Mouse (Mus musculus) neural tube, embryonic 13.5 days (tissue): Measurements from ENCODE around the gene Ryr2. TPM values are rescaled to one million over a fixed set of nuclear protein-coding genes. Genes with fewer than 3 reads are reported as not detected.

ENCODE experiments used
- ATAC-seq: fragments of 200-750 bp; cut with Nextera tagmentation; 2 replicates; pipeline ENCODE4 v1.8.0; 2017; ENCODE audit warnings: low read depth, mild to moderate bottlenecking, moderate TSS enrichment, moderate library complexity
- H3K27ac ChIP-seq: fragments of 300-500 bp; sonication (generic); replicated peaks from 2 replicates; pipeline ENCODE4 v1.5.1; 2015; ENCODE audit warnings: moderate library complexity, mild to moderate bottlenecking, inconsistent platforms
- H3K27me3 ChIP-seq: fragments of 300-500 bp; sonication (generic); 2 replicates; pipeline ENCODE4 v1.6.1; 2015; ENCODE audit warnings: mild to moderate bottlenecking, inconsistent platforms
- H3K36me3 ChIP-seq: fragments of 300-500 bp; sonication (generic); 2 replicates; pipeline ENCODE4 v1.6.1; 2015; ENCODE audit warnings: mild to moderate bottlenecking, inconsistent platforms
- H3K4me1 ChIP-seq: fragments of 300-500 bp; sonication (generic); replicated peaks from 2 replicates; pipeline ENCODE4 v1.6.1; 2015; ENCODE audit warnings: inconsistent platforms
- H3K4me2 ChIP-seq: fragments of 300-500 bp; sonication (generic); 2 replicates; pipeline ENCODE4 v1.6.1; 2015; ENCODE audit warnings: inconsistent platforms, mild to moderate bottlenecking, moderate library complexity
- H3K4me3 ChIP-seq: fragments of 300-500 bp; sonication (generic); 2 replicates; pipeline ENCODE4 v1.5.1; 2015; ENCODE audit warnings: mild to moderate bottlenecking, inconsistent platforms
- H3K9ac ChIP-seq: fragments of 300-500 bp; sonication (generic); 2 replicates; pipeline ENCODE4 v1.6.1; 2015; ENCODE audit warnings: moderate library complexity, mild to moderate bottlenecking, inconsistent platforms
- H3K9me3 ChIP-seq: fragments of 300-500 bp; sonication (generic); 2 replicates; pipeline ENCODE4 v1.6.1; 2016; ENCODE audit warnings: inconsistent platforms
- WGBS: fragments of 180-500 bp; shearing (Covaris S2); methylation state at CpG from one replicate; pipeline ENCODE4 v1.1.7; 2015; 5-methylcytosine and 5-hydroxymethylcytosine counted together
- polyA plus RNA-seq: library from polyadenylated mRNA; unstranded; fragments of >200 nt; fragmentation: Nextera tagmentation; extraction: Ambion mirVana; gene quantifications from 2 replicates; pipeline ENCODE4 v1.2.1, GENCODE M21; 2015

Gene Ryr2
- polyA plus RNA-seq, 1 experiment from 2014 or later: 1.9 TPM

DNA sequence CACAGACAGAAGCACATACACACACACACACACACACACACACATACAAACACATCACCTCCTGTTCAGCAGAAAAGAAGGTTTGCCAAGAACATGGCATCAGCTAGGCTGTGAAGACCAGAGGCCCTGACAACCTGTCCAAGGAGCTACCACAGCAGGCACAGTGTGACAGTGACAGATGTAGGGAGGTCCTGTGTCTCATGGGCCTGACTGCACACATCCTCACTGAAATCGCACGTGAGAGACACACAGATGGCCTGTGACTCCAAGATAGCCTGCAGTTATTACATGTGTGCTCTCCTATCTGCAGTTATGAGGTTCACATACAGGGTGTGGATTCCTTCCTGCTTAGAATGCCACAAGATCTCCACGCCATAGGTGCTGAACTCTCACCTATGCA lies 182.0 kb downstream of the Ryr2 start:
- no peak for ATAC-seq
- H3K9ac ChIP-seq: no peak overlapping the region
- H3K4me2 ChIP-seq: no peak overlapping the region
- H3K9me3 ChIP-seq: no peaks in the 10 kb centered on the region
- 79% methylated on average over 3 of the region's 3 CpGs for WGBS
- H3K36me3 ChIP-seq: no peaks in the 10 kb centered on the region
- H3K27ac ChIP-seq: no peak overlapping the region
- H3K4me3 ChIP-seq: no peak overlapping the region
- H3K4me1 ChIP-seq: 0 out of 2 replicates have a peak, but pooled peaks cover 5% of the 10 kb centered on the region
- no peaks in the 10 kb centered on the region for H3K27me3 ChIP-seq

DNA sequence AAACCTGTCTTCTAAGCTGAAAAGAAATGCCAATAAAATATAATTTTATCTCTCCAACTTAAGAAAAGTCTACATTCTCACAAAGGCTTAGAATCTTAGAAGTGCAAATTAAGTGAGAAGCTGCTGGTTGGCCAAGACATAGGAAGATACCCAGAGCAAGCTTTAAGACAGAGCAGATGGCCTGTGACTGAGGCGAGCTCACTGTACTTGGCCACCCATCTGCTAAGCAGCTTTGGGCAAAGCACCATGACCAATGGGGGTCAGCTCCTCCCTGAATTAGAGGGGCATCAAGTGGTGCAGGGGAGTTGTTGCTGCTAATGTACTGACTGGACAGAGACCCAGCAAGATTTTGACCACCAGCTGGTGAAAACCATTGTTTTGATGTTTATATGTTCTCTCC lies 186.2 kb downstream of the Ryr2 start:
- WGBS: 71% methylated on average over 1 of the region's 1 CpGs
- H3K9me3 ChIP-seq: no peaks in the 10 kb centered on the region
- no peak overlapping the region for H3K9ac ChIP-seq
- ATAC-seq: no peak
- no peak overlapping the region for H3K4me2 ChIP-seq
- H3K27ac ChIP-seq: no peak overlapping the region
- no peaks in the 10 kb centered on the region for H3K27me3 ChIP-seq
- no peaks in the 10 kb centered on the region for H3K4me1 ChIP-seq
- H3K36me3 ChIP-seq: no peaks in the 10 kb centered on the region
- H3K4me3 ChIP-seq: no peak overlapping the region

DNA sequence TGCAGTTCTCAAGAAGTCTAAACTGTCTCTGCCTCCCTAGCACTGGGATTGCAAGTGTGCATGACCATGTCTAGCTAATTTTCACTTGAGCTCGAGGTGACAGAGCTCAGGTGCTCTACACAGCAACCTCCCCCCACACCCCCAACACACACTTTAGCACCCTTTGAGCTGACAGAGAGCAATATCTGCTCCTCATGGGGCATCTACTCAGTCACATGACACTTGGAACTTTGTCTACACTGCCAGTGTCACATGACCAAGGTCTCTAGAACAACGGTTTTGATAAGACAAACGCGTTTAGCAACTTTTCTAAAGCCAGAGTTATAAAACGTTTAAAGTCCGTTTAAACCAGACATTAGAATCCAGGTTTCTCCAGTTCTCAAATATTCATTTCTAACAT lies 187.3 kb downstream of the Ryr2 start:
- H3K9me3 ChIP-seq: no peaks in the 10 kb centered on the region
- H3K4me3 ChIP-seq: no peak overlapping the region
- H3K4me1 ChIP-seq: no peaks in the 10 kb centered on the region
- WGBS: 92% methylated on average over 6 of the region's 6 CpGs
- H3K27ac ChIP-seq: no peak overlapping the region
- H3K27me3 ChIP-seq: no peaks in the 10 kb centered on the region
- no peak overlapping the region for H3K9ac ChIP-seq
- no peaks in the 10 kb centered on the region for H3K36me3 ChIP-seq
- no peak overlapping the region for H3K4me2 ChIP-seq
- no peak for ATAC-seq

DNA sequence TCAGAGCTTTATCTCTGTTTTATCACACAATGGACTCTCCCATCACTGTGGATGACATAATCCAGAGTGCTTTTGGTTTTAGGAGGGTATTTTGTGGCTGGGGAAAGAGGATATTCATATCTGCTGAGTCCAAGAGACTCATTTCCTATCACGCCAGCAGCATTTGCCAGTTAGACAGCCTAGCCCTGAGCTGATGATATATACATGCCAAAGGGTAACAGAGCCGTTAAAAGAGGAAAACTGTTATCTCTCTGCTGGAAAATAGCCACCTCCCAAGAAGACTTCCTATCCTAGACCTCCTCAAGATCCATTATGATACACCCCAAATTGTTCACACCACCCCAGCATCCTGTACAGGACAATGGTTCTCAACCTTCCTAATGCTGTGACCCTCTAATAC lies 191.1 kb downstream of the Ryr2 start:
- Histone ChIP-seq H3K36me3 (no peaks in the 10 kb centered on the region), H3K9ac (no peak overlapping the region), H3K4me3 (no peak overlapping the region), H3K27ac (no peak overlapping the region), H3K4me2 (no peak overlapping the region), H3K4me1 (no peaks in the 10 kb centered on the region), H3K9me3 (no peaks in the 10 kb centered on the region), H3K27me3 (no peaks in the 10 kb centered on the region)
- WGBS: 71% methylated on average over 2 of the region's 2 CpGs
- ATAC-seq: no peak

DNA sequence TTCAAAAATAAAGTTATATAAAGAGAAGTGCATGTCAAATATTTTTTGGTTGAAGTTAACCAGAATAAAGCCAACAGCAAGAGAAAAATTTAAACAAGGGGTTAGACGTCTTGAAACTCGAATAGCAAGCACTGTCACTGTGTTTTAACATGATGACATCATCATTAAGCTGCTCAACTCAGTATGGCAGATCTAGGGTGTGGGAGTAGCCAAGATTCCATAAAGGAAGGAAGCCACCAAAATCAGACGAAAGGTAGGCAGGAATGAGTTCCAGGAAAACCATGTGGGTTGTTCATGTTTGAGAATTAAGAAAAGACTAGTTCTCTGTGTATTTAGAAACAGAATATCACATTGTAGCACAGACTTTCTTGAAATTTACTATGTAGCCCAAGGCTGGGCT lies 192.1 kb downstream of the Ryr2 start:
- H3K4me3 ChIP-seq: no peak overlapping the region
- no peaks in the 10 kb centered on the region for H3K9me3 ChIP-seq
- no peaks in the 10 kb centered on the region for H3K36me3 ChIP-seq
- H3K27me3 ChIP-seq: no peaks in the 10 kb centered on the region
- no peak overlapping the region for H3K4me2 ChIP-seq
- no peak overlapping the region for H3K27ac ChIP-seq
- no peak overlapping the region for H3K9ac ChIP-seq
- H3K4me1 ChIP-seq: no peaks in the 10 kb centered on the region
- 92% methylated on average over 3 of the region's 3 CpGs for WGBS
- no peak for ATAC-seq

DNA sequence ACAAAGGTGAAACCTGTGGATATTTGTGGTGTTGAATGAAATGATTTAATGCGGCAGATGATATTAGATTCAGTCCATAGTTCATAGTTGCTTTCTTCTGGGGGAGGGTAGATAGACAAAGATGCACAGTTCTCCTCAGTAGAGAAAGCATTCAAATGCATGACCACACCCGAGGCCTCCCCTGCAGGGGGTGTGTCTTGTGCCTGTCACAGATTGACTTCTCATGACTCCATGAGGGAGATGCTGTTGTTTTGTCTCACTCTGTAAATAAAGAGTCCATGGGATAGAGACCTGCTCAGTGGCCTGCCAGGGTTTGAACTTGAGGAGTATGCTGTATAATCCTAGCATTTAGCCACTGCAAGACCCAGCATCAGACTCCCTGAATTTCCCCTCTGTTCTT lies 194.5 kb downstream of the Ryr2 start:
- H3K9me3 ChIP-seq: no peaks in the 10 kb centered on the region
- H3K36me3 ChIP-seq: no peaks in the 10 kb centered on the region
- no peak overlapping the region for H3K27ac ChIP-seq
- no peak for ATAC-seq
- H3K4me1 ChIP-seq: no peaks in the 10 kb centered on the region
- H3K4me2 ChIP-seq: no peak overlapping the region
- H3K9ac ChIP-seq: no peak overlapping the region
- no peak overlapping the region for H3K4me3 ChIP-seq
- 75% methylated on average over 2 of the region's 2 CpGs for WGBS
- H3K27me3 ChIP-seq: no peaks in the 10 kb centered on the region

DNA sequence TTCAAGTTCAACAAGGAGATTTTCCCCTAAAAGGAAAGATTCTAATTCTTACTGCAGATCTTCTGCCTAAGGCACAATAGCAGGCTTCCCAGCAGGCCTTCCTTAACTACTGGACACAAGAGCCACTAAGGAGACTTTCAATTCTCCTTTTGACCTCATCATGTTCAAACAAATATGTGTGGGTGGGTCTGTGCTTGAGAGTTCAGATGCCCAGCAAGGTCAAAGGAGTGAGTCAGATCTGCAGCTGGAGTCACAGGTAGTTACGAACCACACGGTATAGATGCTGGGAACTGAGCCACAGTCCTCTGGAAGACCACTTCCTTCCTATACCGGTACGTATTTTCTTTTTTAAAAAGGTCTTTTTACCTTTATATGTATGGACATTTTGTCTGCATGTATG lies 198.6 kb downstream of the Ryr2 start:
- H3K36me3 ChIP-seq: no peaks in the 10 kb centered on the region
- no peak overlapping the region for H3K4me2 ChIP-seq
- no peak for ATAC-seq
- 87% methylated on average over 4 of the region's 4 CpGs for WGBS
- no peak overlapping the region for H3K9ac ChIP-seq
- H3K27ac ChIP-seq: no peak overlapping the region
- H3K27me3 ChIP-seq: no peaks in the 10 kb centered on the region
- no peak overlapping the region for H3K4me3 ChIP-seq
- 0 out of 2 replicates have a peak, but pooled peaks cover 3% of the 10 kb centered on the region for H3K4me1 ChIP-seq
- no peaks in the 10 kb centered on the region for H3K9me3 ChIP-seq

DNA sequence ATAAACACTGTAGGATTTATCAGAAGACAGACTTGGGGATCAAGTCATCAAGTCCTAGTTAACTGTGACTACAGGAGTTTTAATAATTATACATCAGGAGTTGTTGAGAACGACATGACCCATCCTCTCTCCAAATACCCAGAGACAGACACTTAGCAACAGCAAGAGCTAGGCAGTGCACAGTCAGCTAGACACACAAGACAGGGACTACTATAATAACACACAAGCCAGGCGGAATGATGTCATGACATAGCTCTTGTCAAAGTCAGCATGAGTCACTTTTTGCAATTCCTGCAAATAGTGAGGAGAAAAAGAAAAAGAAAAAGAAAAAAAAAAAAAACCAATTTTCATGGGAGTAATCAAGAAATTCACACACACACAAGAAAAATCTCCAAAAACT lies 201.6 kb downstream of the Ryr2 start:
- Histone ChIP-seq H3K4me1 (0 out of 2 replicates have a peak, but pooled peaks cover 9% of the 10 kb centered on the region), H3K27ac (no peak overlapping the region), H3K9ac (no peak overlapping the region), H3K4me3 (no peak overlapping the region), H3K9me3 (no peaks in the 10 kb centered on the region), H3K27me3 (no peaks in the 10 kb centered on the region), H3K4me2 (no peak overlapping the region), H3K36me3 (no peaks in the 10 kb centered on the region)
- WGBS: 67% methylated on average over 2 of the region's 2 CpGs
- ATAC-seq: no peak

DNA sequence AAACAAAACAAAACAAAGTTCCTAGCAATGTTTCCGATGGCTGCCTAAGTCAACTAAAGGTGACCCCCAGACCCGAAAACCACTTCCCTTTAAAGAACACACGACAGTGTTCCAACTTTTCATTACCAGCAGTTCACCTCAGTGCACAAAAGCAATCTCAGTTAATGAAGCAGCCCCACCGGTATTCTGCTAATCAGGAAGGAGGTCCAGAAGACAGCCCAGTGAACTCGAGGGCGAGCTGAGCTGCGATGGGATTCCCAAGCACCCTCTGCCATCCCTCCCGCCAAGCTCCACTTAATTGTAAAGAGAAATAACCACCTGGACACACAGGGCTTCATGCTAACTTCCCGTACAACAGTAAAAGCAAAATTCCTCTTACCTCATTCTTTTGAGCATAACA lies 203.5 kb downstream of the Ryr2 start:
- no peak for ATAC-seq
- no peak overlapping the region for H3K4me3 ChIP-seq
- WGBS: 32% methylated on average over 9 of the region's 9 CpGs
- H3K9ac ChIP-seq: no peak overlapping the region
- H3K36me3 ChIP-seq: no peaks in the 10 kb centered on the region
- H3K4me1 ChIP-seq: 0 out of 2 replicates have a peak, but pooled peaks cover 9% of the 10 kb centered on the region
- H3K4me2 ChIP-seq: no peak overlapping the region
- no peaks in the 10 kb centered on the region for H3K9me3 ChIP-seq
- H3K27ac ChIP-seq: no peak overlapping the region
- no peaks in the 10 kb centered on the region for H3K27me3 ChIP-seq

DNA sequence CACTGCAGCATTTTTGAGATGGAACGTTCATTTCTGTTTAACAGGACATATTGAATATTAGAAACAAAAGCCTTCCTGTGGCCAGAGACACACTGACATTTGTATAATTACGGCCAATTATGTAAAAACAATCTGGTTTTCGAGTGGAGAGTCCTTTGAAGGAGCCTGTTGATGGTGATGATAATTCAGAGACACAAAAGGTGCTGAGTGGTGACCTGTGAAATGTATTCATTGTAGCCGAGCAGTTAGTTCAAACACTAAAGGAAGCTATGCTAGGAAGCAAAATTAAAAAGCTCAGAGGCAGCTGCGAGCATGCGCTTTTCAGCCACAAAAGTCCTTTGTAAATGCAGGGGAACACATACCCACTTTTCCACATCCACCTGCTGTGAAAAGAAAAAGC lies 203.9 kb downstream of the Ryr2 start:
- Histone ChIP-seq H3K36me3 (no peaks in the 10 kb centered on the region), H3K4me2 (no peak overlapping the region), H3K27me3 (no peaks in the 10 kb centered on the region), H3K27ac (no peak overlapping the region), H3K9ac (no peak overlapping the region), H3K9me3 (no peaks in the 10 kb centered on the region), H3K4me1 (0 out of 2 replicates have a peak, but pooled peaks cover 9% of the 10 kb centered on the region), H3K4me3 (no peak overlapping the region)
- no peak for ATAC-seq
- 27% methylated on average over 6 of the region's 6 CpGs for WGBS

DNA sequence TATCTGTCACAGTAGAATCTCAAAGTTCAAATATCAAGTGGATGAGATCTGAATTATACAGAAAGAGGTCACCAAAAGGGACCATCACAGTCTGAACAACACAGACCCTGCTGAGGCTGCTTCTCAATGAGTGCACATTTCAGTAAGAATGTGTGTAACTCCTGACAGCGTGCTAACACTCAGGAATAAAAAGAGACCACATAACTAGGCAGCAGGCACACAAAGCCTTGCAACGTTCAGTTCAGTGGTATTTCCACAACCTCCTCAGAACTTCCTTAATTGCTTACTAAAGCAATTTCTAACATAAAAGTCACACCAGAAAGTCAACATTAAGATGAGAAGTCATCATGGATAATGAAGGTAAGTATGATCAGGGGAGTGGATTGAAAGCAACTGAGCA lies 206.1 kb downstream of the Ryr2 start:
- no peaks in the 10 kb centered on the region for H3K9me3 ChIP-seq
- H3K27ac ChIP-seq: no peak overlapping the region
- WGBS: 83% methylated on average over 2 of the region's 2 CpGs
- 0 out of 2 replicates have a peak, but pooled peaks cover 9% of the 10 kb centered on the region for H3K4me1 ChIP-seq
- no peaks in the 10 kb centered on the region for H3K36me3 ChIP-seq
- no peak overlapping the region for H3K4me2 ChIP-seq
- H3K27me3 ChIP-seq: no peaks in the 10 kb centered on the region
- no peak for ATAC-seq
- H3K4me3 ChIP-seq: no peak overlapping the region
- no peak overlapping the region for H3K9ac ChIP-seq

DNA sequence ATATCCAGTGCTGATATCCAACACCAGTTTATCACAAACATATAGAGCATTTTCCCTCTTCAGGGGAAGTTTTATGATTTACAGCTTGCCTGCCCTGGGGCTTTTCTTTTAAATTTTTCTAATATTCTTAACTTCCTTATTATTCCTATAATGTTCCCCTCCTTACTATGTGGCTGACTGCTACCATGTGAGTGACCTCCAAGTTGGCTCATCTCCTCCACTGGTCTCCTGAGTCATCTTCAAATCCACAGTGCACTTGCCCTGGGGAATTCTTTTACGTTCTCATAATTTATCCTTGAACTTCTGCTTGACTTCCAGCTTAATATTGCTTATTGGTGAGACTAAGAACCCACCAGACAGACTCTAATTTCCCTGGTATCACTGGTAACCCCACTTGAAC lies 211.1 kb downstream of the Ryr2 start:
- Histone ChIP-seq H3K9me3 (no peaks in the 10 kb centered on the region), H3K27ac (no peak overlapping the region), H3K9ac (no peak overlapping the region), H3K4me2 (no peak overlapping the region), H3K4me3 (no peak overlapping the region), H3K36me3 (no peaks in the 10 kb centered on the region), H3K27me3 (no peaks in the 10 kb centered on the region), H3K4me1 (no peaks in the 10 kb centered on the region)
- 74% methylated on average over 1 of the region's 1 CpGs for WGBS
- ATAC-seq: no peak

DNA sequence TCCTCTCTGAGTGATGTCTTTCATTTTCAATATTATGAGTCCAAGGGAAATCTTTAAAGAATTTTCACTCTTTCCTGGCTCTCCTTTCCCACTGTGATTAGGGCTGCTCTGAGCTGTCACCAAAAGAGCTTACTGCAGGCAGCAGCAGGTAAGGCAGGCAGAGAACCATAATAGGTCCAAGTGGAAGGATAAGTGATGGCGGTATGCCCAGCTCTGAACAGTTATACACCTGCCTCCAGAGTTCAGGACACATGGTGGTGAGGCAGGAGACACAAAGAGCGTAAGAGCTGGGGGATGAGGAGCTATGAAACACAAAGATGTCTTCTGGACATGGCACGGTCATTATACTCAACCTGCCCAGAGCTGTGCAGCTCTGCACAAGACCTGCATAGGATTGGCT lies 215.0 kb downstream of the Ryr2 start:
- Histone ChIP-seq H3K27me3 (no peaks in the 10 kb centered on the region), H3K9ac (no peak overlapping the region), H3K27ac (no peak overlapping the region), H3K4me1 (no peaks in the 10 kb centered on the region), H3K4me3 (no peak overlapping the region), H3K9me3 (no peaks in the 10 kb centered on the region), H3K36me3 (no peaks in the 10 kb centered on the region), H3K4me2 (no peak overlapping the region)
- ATAC-seq: no peak
- WGBS: 90% methylated on average over 3 of the region's 3 CpGs
